Mouse (Mus musculus): ENCODE data around the gene Cmah. TPM values are rescaled to one million over a fixed set of nuclear protein-coding genes. Genes with fewer than 3 reads are reported as not detected.

Gene Cmah
- total and polyA plus RNA-seq, 3 experiments: 1.4 to 2.2 TPM; not detected in 1

- TF ChIP-seq MYC (IDR thresholded peaks at IDR 0.05; ENCODE audit: low read depth, low read length) (peak; percentile 46; the same call in 1 of the 2 replicates), HCFC1 (IDR thresholded peaks at IDR 0.05; ENCODE audit: low read depth, low read length) (0 out of 2 replicates have a peak, but pooled peaks have one; percentile 14), TAL1 (IDR thresholded peaks at IDR 0.05; ENCODE audit: low read length) (no peak), TBP (IDR thresholded peaks at IDR 0.05; ENCODE audit: low read depth, low read length) (no peak), MEF2A (IDR thresholded peaks at IDR 0.05; ENCODE audit: extremely low read depth, insufficient replicate concordance, low read depth, low read length, poor library complexity, severe bottlenecking) (peak; percentile 76; the same call in 1 of the 2 replicates)
These were observed 117.5 kb downstream of the Cmah start (continued) for GRCm38 (mm10) chr13:24444709-24445108.

GRCm38 (mm10) chr13:24445166-24445565, 118.0 kb downstream of the Cmah start:
- TF ChIP-seq ELF1 (IDR thresholded peaks at IDR 0.05; ENCODE audit: low read depth, low read length) (peak; percentile 43; the same call in 1 of the 2 replicates), MAFK (IDR thresholded peaks at IDR 0.05; ENCODE audit: borderline replicate concordance, low read depth, low read length) (no peak), MYC (IDR thresholded peaks at IDR 0.05; ENCODE audit: low read depth, low read length) (no peak), CHD1 (IDR thresholded peaks at IDR 0.05; ENCODE audit: low read depth, low read length) (0 out of 2 replicates have a peak, but pooled peaks have one; percentile 61), MXI1 (IDR thresholded peaks at IDR 0.05; ENCODE audit: low read depth, low read length) (peak; percentile 40), EP300 (IDR thresholded peaks at IDR 0.05; ENCODE audit: low read depth in 1 of 2, low read length in 2 of 2) (no peak; a peak in 1 of 4 replicates)
- H3K9ac ChIP-seq (ENCODE audit: control insufficient read depth, low read depth, low read length, poor library complexity, severe bottlenecking): peak overlapping the region; percentile 4; the same call in 1 of the 2 replicates
- peak; percentile 63 for DNase-seq (ENCODE audit: low read depth, low spot score)
- peaks cover 22 to 27% of the 10 kb centered on the region in 2 experiments for H3K4me1 ChIP-seq (ENCODE audit: control insufficient read depth in 1 of 2, insufficient read depth in 2 of 2, low read length in 2 of 2)
- H3K79me2 ChIP-seq (ENCODE audit: control insufficient read depth, insufficient read depth, low read length, poor library complexity): no peaks in the 10 kb centered on the region; the same call in 1 of the 2 replicates
- H3K27me3 ChIP-seq (ENCODE audit: control insufficient read depth in 1 of 2, insufficient read depth in 2 of 2, low read length in 2 of 2): no peaks in the 10 kb centered on the region
- no peaks in the 10 kb centered on the region for H3K9me3 ChIP-seq (replicated peaks; ENCODE audit: insufficient read depth, low read length)
- peak overlapping the region; percentile 8 to 49; a peak in 3 of 4 replicates for H3K4me3 ChIP-seq (ENCODE audit: control insufficient read depth in 1 of 2, insufficient read depth in 1 of 2, low read depth in 2 of 2, low read length in 2 of 2)
- no peak overlapping the region for H3K27ac ChIP-seq (ENCODE audit: control insufficient read depth, low read depth, low read length)
- H3K36me3 ChIP-seq (ENCODE audit: control insufficient read depth in 1 of 2, insufficient read depth in 2 of 2, low read length in 2 of 2): peaks cover 0 to 24% of the 10 kb centered on the region in 2 experiments; a peak in 2 of 4 replicates

GRCm38 (mm10) chr13:24446081-24446480, 118.9 kb downstream of the Cmah start:
- Histone ChIP-seq H3K9ac (ENCODE audit: control insufficient read depth, low read depth, low read length, poor library complexity, severe bottlenecking) (no peak overlapping the region), H3K36me3 (ENCODE audit: control insufficient read depth in 1 of 2, insufficient read depth in 2 of 2, low read length in 2 of 2) (peaks cover 0 to 24% of the 10 kb centered on the region in 2 experiments; a peak in 2 of 4 replicates), H3K4me3 (ENCODE audit: control insufficient read depth in 1 of 2, insufficient read depth in 1 of 2, low read depth in 2 of 2, low read length in 2 of 2) (no peak overlapping the region), H3K79me2 (ENCODE audit: control insufficient read depth, insufficient read depth, low read length, poor library complexity) (no peaks in the 10 kb centered on the region; the same call in 1 of the 2 replicates), H3K27ac (ENCODE audit: control insufficient read depth, low read depth, low read length) (no peak overlapping the region), H3K27me3 (ENCODE audit: control insufficient read depth in 1 of 2, insufficient read depth in 2 of 2, low read length in 2 of 2) (no peaks in the 10 kb centered on the region), H3K9me3 (replicated peaks; ENCODE audit: insufficient read depth, low read length) (no peaks in the 10 kb centered on the region), H3K4me1 (ENCODE audit: control insufficient read depth in 1 of 2, insufficient read depth in 2 of 2, low read length in 2 of 2) (peaks cover 22 to 27% of the 10 kb centered on the region in 2 experiments)
- TF ChIP-seq POLR2A (IDR thresholded peaks at IDR 0.05; ENCODE audit: control insufficient read depth in 1 of 2, insufficient read depth in 1 of 2, low read depth in 1 of 2, low read length in 2 of 2, poor library complexity in 1 of 2) (no peak), GABPA (IDR thresholded peaks at IDR 0.05; ENCODE audit: low read depth, low read length) (no peak), ZNF384 (IDR thresholded peaks at IDR 0.05; ENCODE audit: low read depth, low read length) (no peak), BHLHE40 (IDR thresholded peaks at IDR 0.05; ENCODE audit: borderline replicate concordance, low read depth, low read length) (no peak), USF1 (IDR thresholded peaks at IDR 0.05; ENCODE audit: low read depth, low read length) (no peak)
- DNase-seq (ENCODE audit: low read depth, low spot score): no peak
